In the genomic region with DNA sequence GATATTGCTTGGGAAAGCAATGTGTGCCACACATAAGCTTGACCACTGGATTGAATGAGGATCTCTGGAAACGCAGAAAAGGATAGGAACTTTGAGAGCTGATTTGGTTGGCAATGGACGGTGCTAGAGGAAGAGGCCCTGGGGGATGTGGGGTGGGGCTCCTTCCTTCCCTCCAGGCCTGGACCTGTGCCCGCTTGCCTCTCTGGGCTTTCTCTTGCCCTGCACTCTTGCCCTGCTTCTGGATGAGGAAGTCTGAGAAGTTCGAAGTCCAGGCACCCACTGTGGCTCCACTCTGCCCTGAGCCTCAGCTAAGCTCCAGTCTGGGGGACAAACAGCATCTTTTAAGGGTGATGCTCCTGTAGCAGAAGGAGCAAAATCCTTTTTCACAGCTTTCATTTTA, we compare ENCODE assay signal across 7 mouse cellular contexts.
DNase-seq lines count a peak whose midpoint lies in the region; ATAC-seq lines count a peak whose summit lies in the region.

No protein-coding gene starts in this region.

- no peak for ATAC-seq in midbrain, embryonic 13.5 days
- ATAC-seq in granulocyte monocyte progenitor cell, adult 5-6 weeks (replicated peaks; ENCODE audit: poor library complexity, severe bottlenecking) = peak; percentile 69
- ATAC-seq in hindbrain, embryonic 15.5 days (ENCODE audit: low FRiP score, low read depth) = no peak
- ATAC-seq in neural tube, embryonic 12.5 days (ENCODE audit: low FRiP score, low read depth) = no peak

- no peak overlapping the region for H3K4me3 ChIP-seq in midbrain, embryonic 10.5 days
- H3K4me3 ChIP-seq in midbrain, embryonic 13.5 days (replicated peaks) = no peak overlapping the region
- H3K4me3 ChIP-seq in hindbrain, embryonic 15.5 days = no peak overlapping the region
- H3K4me3 ChIP-seq in neural tube, embryonic 12.5 days = no peak overlapping the region

- H3K4me2 ChIP-seq in midbrain, embryonic 13.5 days (replicated peaks) = no peak overlapping the region
- H3K4me2 ChIP-seq in hindbrain, embryonic 15.5 days = no peak overlapping the region
- H3K4me2 ChIP-seq in neural tube, embryonic 12.5 days (replicated peaks) = peak overlapping the region; percentile 31; the same call in 1 of the 2 replicates

- WGBS in midbrain, embryonic 10.5 days = 48% methylated on average over 4 of the region's 4 CpGs
- 31% methylated on average over 4 of the region's 4 CpGs for WGBS in midbrain, embryonic 13.5 days
- WGBS in hindbrain, embryonic 15.5 days = 32% methylated on average over 4 of the region's 4 CpGs
- 33% methylated on average over 4 of the region's 4 CpGs for WGBS in neural tube, embryonic 12.5 days

- H3K9me3 ChIP-seq in midbrain, embryonic 10.5 days (replicated peaks) = no peaks in the 10 kb centered on the region
- H3K9me3 ChIP-seq in midbrain, embryonic 13.5 days = no peaks in the 10 kb centered on the region
- H3K9me3 ChIP-seq in hindbrain, embryonic 15.5 days = no peaks in the 10 kb centered on the region
- no peaks in the 10 kb centered on the region for H3K9me3 ChIP-seq in neural tube, embryonic 12.5 days

- H3K4me1 ChIP-seq in midbrain, embryonic 10.5 days = peaks cover 46% of the 10 kb centered on the region
- H3K4me1 ChIP-seq in midbrain, embryonic 13.5 days (replicated peaks) = peaks cover 27% of the 10 kb centered on the region
- peaks cover 26% of the 10 kb centered on the region for H3K4me1 ChIP-seq in hindbrain, embryonic 15.5 days (replicated peaks)
- H3K4me1 ChIP-seq in neural tube, embryonic 12.5 days = peaks cover 29% of the 10 kb centered on the region

- peaks cover 76% of the 10 kb centered on the region for H3K36me3 ChIP-seq in midbrain, embryonic 10.5 days
- H3K36me3 ChIP-seq in midbrain, embryonic 13.5 days = no peaks in the 10 kb centered on the region
- no peaks in the 10 kb centered on the region for H3K36me3 ChIP-seq in hindbrain, embryonic 15.5 days
- peaks cover 6% of the 10 kb centered on the region; the same call in 1 of the 2 replicates for H3K36me3 ChIP-seq in neural tube, embryonic 12.5 days

- H3K27me3 ChIP-seq in midbrain, embryonic 10.5 days (ENCODE audit: low read depth, poor library complexity, severe bottlenecking) = no peaks in the 10 kb centered on the region
- no peaks in the 10 kb centered on the region for H3K27me3 ChIP-seq in midbrain, embryonic 13.5 days
- H3K27me3 ChIP-seq in hindbrain, embryonic 15.5 days = no peaks in the 10 kb centered on the region
- H3K27me3 ChIP-seq in neural tube, embryonic 12.5 days (replicated peaks) = no peaks in the 10 kb centered on the region

- H3K9ac ChIP-seq in midbrain, embryonic 13.5 days (replicated peaks) = no peak overlapping the region
- H3K9ac ChIP-seq in hindbrain, embryonic 15.5 days = no peak overlapping the region
- H3K9ac ChIP-seq in neural tube, embryonic 12.5 days = no peak overlapping the region

- peak overlapping the region; percentile 73 for H3K27ac ChIP-seq in midbrain, embryonic 10.5 days (replicated peaks)
- no peak overlapping the region for H3K27ac ChIP-seq in midbrain, embryonic 13.5 days
- peak overlapping the region; percentile 34; the same call in 1 of the 2 replicates for H3K27ac ChIP-seq in hindbrain, embryonic 15.5 days (replicated peaks)
- no peak overlapping the region for H3K27ac ChIP-seq in neural tube, embryonic 12.5 days

- no peak for DNase-seq in midbrain, embryonic 10.5 days (ENCODE audit: low spot score)
- no peak for DNase-seq in cerebellum, postnatal 4 days (ENCODE audit: low spot score in 2 of 2)
- no peak for DNase-seq in embryo, embryonic 11 days

Comparison
In these comparisons a context has a peak if more than half of its experiments do, and no peak if none do; other contexts are left out.
1. H3K27ac ChIP-seq: peak in midbrain, embryonic 10.5 days (single experiment) and hindbrain, embryonic 15.5 days (single experiment); none in midbrain, embryonic 13.5 days (single experiment) and neural tube, embryonic 12.5 days (single experiment).